Mouse (Mus musculus) bone marrow, adult 2 months (tissue): ENCODE results near the gene Rgs6. TPM values are rescaled to one million over a fixed set of nuclear protein-coding genes. Genes with fewer than 3 reads are reported as not detected.

ENCODE experiments used
- H3K27ac ChIP-seq: fragments of 200-500 bp; 2 replicates; pipeline ENCODE4 v1.5.1; 2012; ENCODE audit warnings: low read depth, mild to moderate bottlenecking, control low read depth, inconsistent platforms, low read length; ENCODE audit not compliant: control insufficient read depth, poor library complexity, insufficient read depth
- H3K4me1 ChIP-seq: fragments of 200-500 bp; 2 replicates; pipeline ENCODE4 v1.6.1; 2011; ENCODE audit warnings: low read length; ENCODE audit not compliant: control insufficient read depth, insufficient read depth
- H3K4me3 ChIP-seq: fragments of 200-500 bp; replicated peaks from 2 replicates; pipeline ENCODE3; 2011; ENCODE audit warnings: mild to moderate bottlenecking, low read depth, low read length, control low read depth; ENCODE audit not compliant: control insufficient read depth
- CTCF ChIP-seq: fragments of 200-500 bp; IDR thresholded peaks from 2 replicates; pipeline ENCODE4 v1.5.1; 2011; ENCODE audit warnings: low read length, control low read depth; ENCODE audit not compliant: control insufficient read depth, insufficient read depth
- POLR2A ChIP-seq: fragments of 200-500 bp; IDR thresholded peaks from 2 replicates; pipeline ENCODE4 v1.6.1; 2011; ENCODE audit warnings: low read depth, mild to moderate bottlenecking, control low read depth, low read length, borderline replicate concordance; ENCODE audit not compliant: control insufficient read depth
- WGBS: fragments of 180-500 bp; shearing (Covaris S2); methylation state at CpG from one replicate; pipeline ENCODE4 v1.1.7; 2018; 5-methylcytosine and 5-hydroxymethylcytosine counted together
- polyA plus RNA-seq: library from polyadenylated mRNA; stranded (reverse); fragments of >200 nt; gene quantifications from 2 replicates; pipeline ENCODE4 v1.2.4, GENCODE M21; 2011; ENCODE audit warnings: low replicate concordance; ENCODE audit not compliant: missing spikeins, insufficient read depth, insufficient read length

Gene Rgs6
- polyA plus RNA-seq, 1 experiment: 1.6 TPM

GRCm38 (mm10) chr12:82616486-82616812 lies 28.4 kb downstream of the Rgs6 start:
- H3K27ac ChIP-seq: no peak overlapping the region
- H3K4me1 ChIP-seq: no peaks in the 10 kb centered on the region
- no peak for TF ChIP-seq CTCF
- no peak overlapping the region for H3K4me3 ChIP-seq
- 3% methylated on average over 19 of the region's 19 CpGs for WGBS

GRCm38 (mm10) chr12:82616813-82617681 lies 29.0 kb downstream of the Rgs6 start:
- H3K4me3 ChIP-seq: no peak overlapping the region
- H3K27ac ChIP-seq: no peak overlapping the region
- TF ChIP-seq CTCF (no peak), POLR2A (no peak)
- H3K4me1 ChIP-seq: no peaks in the 10 kb centered on the region
- 4% methylated on average over 86 of the region's 86 CpGs for WGBS

GRCm38 (mm10) chr12:82617682-82618370 lies 29.7 kb downstream of the Rgs6 start:
- H3K4me1 ChIP-seq: no peaks in the 10 kb centered on the region
- no peak for TF ChIP-seq POLR2A
- no peak for TF ChIP-seq CTCF
- H3K27ac ChIP-seq: no peak overlapping the region
- H3K4me3 ChIP-seq: no peak overlapping the region
- 18% methylated on average over 20 of the region's 20 CpGs for WGBS

- Histone ChIP-seq H3K27ac (no peak overlapping the region), H3K4me3 (no peak overlapping the region), H3K4me1 (no peaks in the 10 kb centered on the region)
- no peak for TF ChIP-seq CTCF
- no peak for TF ChIP-seq POLR2A
- WGBS: 81% methylated on average over 10 of the region's 10 CpGs
These were observed 52.3 kb downstream of the Rgs6 start for GRCm38 (mm10) chr12:82640441-82640840.

- Histone ChIP-seq H3K4me1 (no peaks in the 10 kb centered on the region), H3K27ac (no peak overlapping the region), H3K4me3 (no peak overlapping the region)
- 73% methylated on average over 4 of the region's 4 CpGs for WGBS
- TF ChIP-seq CTCF (no peak), POLR2A (no peak)
These were observed 59.8 kb downstream of the Rgs6 start for GRCm38 (mm10) chr12:82647876-82648275.

GRCm38 (mm10) chr12:82649991-82650390 lies 61.9 kb downstream of the Rgs6 start:
- WGBS: 70% methylated on average over 5 of the region's 5 CpGs
- Histone ChIP-seq H3K27ac (no peak overlapping the region), H3K4me1 (no peaks in the 10 kb centered on the region), H3K4me3 (no peak overlapping the region)
- no peak for TF ChIP-seq POLR2A
- no peak for TF ChIP-seq CTCF

- TF ChIP-seq POLR2A: no peak
- TF ChIP-seq CTCF: no peak
- 73% methylated on average over 7 of the region's 7 CpGs for WGBS
- H3K27ac ChIP-seq: no peak overlapping the region
- H3K4me1 ChIP-seq: no peaks in the 10 kb centered on the region
- no peak overlapping the region for H3K4me3 ChIP-seq
These were observed 76.5 kb downstream of the Rgs6 start for GRCm38 (mm10) chr12:82664598-82664997.

- Histone ChIP-seq H3K4me1 (no peaks in the 10 kb centered on the region), H3K4me3 (no peak overlapping the region), H3K27ac (no peak overlapping the region)
- no peak for TF ChIP-seq CTCF
- no peak for TF ChIP-seq POLR2A
- WGBS: 72% methylated on average over 3 of the region's 3 CpGs
These were observed 79.3 kb downstream of the Rgs6 start for GRCm38 (mm10) chr12:82667441-82667840.

- TF ChIP-seq CTCF (no peak), POLR2A (no peak)
- no peaks in the 10 kb centered on the region for H3K4me1 ChIP-seq
- no peak overlapping the region for H3K27ac ChIP-seq
- no peak overlapping the region for H3K4me3 ChIP-seq
- 66% methylated on average over 4 of the region's 4 CpGs for WGBS
These were observed 82.2 kb downstream of the Rgs6 start for GRCm38 (mm10) chr12:82670201-82670737.
